Mouse (Mus musculus) kidney, adult 2 months (tissue): ENCODE data around the gene Nomo1.

Experiments used
- CTCF ChIP-seq: fragments of 200-500 bp; conservative IDR thresholded peaks from 2 replicates; pipeline ENCODE4 v1.5.1; 2011; ENCODE audit warnings: low read depth, mild to moderate bottlenecking, control low read depth, low read length, moderate library complexity, mixed read lengths; ENCODE audit not compliant: insufficient read depth, insufficient read length
- POLR2A ChIP-seq: fragments of 200-500 bp; IDR thresholded peaks from one replicate; pipeline ENCODE4 v1.6.1; 2011; ENCODE audit warnings: low read depth, low read length, control low read depth

- no peak for TF ChIP-seq CTCF
- no peak for TF ChIP-seq POLR2A
These were observed 91.0 kb downstream of the Nomo1 start for GRCm38 (mm10) chr7:46124460-46124859.
